Mouse (Mus musculus): ENCODE results near the gene Tyw3. TPM values are rescaled to one million over a fixed set of nuclear protein-coding genes. Genes with fewer than 3 reads are reported as not detected.

Tyw3 gene
- polyA plus RNA-seq, 1 experiment, result 11.6 TPM

DNA sequence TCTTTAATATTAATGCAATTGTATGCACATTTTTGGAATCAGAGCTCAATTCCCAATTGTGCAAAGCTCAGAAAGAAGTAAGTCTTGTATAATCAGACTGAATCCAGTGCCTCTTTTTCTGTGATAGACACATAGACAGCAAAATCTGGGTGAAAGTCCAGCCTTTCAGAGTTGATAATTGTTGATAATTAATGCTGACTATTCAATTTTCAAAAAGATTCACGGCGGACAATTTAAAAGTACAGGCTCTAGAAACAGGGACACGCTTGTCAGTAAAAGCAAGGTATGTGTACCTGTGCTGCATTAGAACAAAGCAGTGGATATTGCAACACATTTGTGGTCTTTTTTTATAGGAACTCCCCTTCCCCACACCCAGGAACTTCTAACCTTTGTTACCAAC, 34.7 kb downstream of the Tyw3 start:
- Histone ChIP-seq H3K9me3 (replicated peaks; ENCODE audit: control insufficient read depth, insufficient read depth, low read length, poor library complexity, severe bottlenecking) (no peaks in the 10 kb centered on the region), H3K27me3 (ENCODE audit: control insufficient read depth, insufficient read depth, low read length, poor library complexity, severe bottlenecking) (no peaks in the 10 kb centered on the region; the same call in 1 of the 2 replicates), H3K36me3 (ENCODE audit: control insufficient read depth, insufficient read depth, low read length, poor library complexity, severe bottlenecking) (no peaks in the 10 kb centered on the region), H3K27ac (ENCODE audit: insufficient read depth, low read length) (no peak overlapping the region), H3K4me1 (ENCODE audit: control insufficient read depth, insufficient read depth, low read length) (no peaks in the 10 kb centered on the region), H3K4me3 (ENCODE audit: low read depth, low read length) (no peak overlapping the region), H3K9ac (ENCODE audit: low read depth, poor library complexity, severe bottlenecking) (no peak overlapping the region)
- no peak for TF ChIP-seq EP300 (IDR thresholded peaks at IDR 0.05; ENCODE audit: insufficient read depth, low read depth, low read length)
- no peak for TF ChIP-seq POLR2A (IDR thresholded peaks at IDR 0.05; ENCODE audit: insufficient read depth, low read length)
- no peak for TF ChIP-seq CTCF (IDR thresholded peaks at IDR 0.05; ENCODE audit: low read depth, low read length)

DNA sequence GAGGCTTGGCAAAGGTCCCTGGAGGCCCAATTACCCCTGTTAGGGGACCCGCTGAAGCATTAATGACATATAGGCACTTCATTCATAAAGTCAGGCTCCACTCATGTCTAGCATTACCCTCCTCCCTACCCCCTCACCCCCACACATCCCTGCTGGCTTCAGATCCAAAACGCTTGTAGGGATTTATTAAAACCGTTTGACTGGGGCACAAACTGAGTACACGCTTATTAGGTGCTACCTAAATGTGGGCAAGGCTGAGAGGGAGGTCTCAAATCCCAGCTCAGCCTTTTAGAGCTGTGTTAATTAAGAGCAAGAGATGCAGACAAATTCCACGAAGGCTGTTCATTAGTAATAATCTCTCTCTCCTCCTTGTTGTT, 45.9 kb downstream of the Tyw3 start:
- peaks cover 4% of the 10 kb centered on the region for H3K4me1 ChIP-seq (ENCODE audit: control insufficient read depth, insufficient read depth, low read length)
- H3K27ac ChIP-seq (ENCODE audit: insufficient read depth, low read length), result no peak overlapping the region
- no peak overlapping the region for H3K9ac ChIP-seq (ENCODE audit: low read depth, poor library complexity, severe bottlenecking)
- no peaks in the 10 kb centered on the region for H3K9me3 ChIP-seq (replicated peaks; ENCODE audit: control insufficient read depth, insufficient read depth, low read length, poor library complexity, severe bottlenecking)
- no peaks in the 10 kb centered on the region for H3K36me3 ChIP-seq (ENCODE audit: control insufficient read depth, insufficient read depth, low read length, poor library complexity, severe bottlenecking)
- H3K4me3 ChIP-seq (ENCODE audit: low read depth, low read length), result no peak overlapping the region
- H3K27me3 ChIP-seq (ENCODE audit: control insufficient read depth, insufficient read depth, low read length, poor library complexity, severe bottlenecking), result no peaks in the 10 kb centered on the region
- no peak for TF ChIP-seq CTCF (IDR thresholded peaks at IDR 0.05; ENCODE audit: low read depth, low read length)
- no peak for TF ChIP-seq EP300 (IDR thresholded peaks at IDR 0.05; ENCODE audit: insufficient read depth, low read depth, low read length)
- no peak for TF ChIP-seq POLR2A (IDR thresholded peaks at IDR 0.05; ENCODE audit: insufficient read depth, low read length)

DNA sequence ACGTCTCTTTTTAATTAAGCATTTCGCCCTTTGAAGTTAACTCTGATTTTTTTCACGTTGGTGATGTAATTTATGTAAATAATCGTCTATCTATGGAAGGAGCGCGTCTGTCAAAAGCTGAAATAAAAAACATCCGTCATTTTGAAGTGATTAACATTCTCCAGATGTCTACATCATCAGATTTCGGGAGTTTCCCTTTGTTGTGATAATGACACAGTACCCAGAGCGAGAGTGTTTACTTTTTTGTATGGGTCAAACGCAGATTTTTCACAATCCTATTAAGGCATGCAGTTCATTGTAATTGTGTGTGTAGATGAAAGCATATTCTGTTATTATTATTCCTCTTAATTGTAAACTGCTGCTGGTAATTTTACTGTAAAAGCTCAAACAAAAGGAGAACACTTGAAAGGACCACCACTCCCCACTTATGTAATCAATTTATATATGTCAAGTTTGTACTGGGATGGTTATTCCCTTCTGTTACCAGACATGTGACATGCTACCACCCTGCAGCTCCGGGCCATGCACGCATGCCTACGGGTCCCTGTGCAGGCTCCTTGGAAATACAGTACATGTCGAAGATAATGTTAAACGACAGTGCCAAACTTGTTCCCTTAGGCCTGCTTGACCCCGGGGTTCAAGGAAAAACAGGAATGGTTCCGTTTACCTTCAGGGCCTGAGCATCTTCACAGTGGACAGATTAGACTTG, 46.4 kb downstream of the Tyw3 start:
- H3K36me3 ChIP-seq (ENCODE audit: control insufficient read depth, insufficient read depth, low read length, poor library complexity, severe bottlenecking), result no peaks in the 10 kb centered on the region
- TF ChIP-seq POLR2A (IDR thresholded peaks at IDR 0.05; ENCODE audit: insufficient read depth, low read length) (no peak), EP300 (IDR thresholded peaks at IDR 0.05; ENCODE audit: insufficient read depth, low read depth, low read length) (no peak), CTCF (IDR thresholded peaks at IDR 0.05; ENCODE audit: low read depth, low read length) (no peak)
- peaks cover 4% of the 10 kb centered on the region for H3K4me1 ChIP-seq (ENCODE audit: control insufficient read depth, insufficient read depth, low read length)
- no peak overlapping the region for H3K4me3 ChIP-seq (ENCODE audit: low read depth, low read length)
- no peak overlapping the region for H3K9ac ChIP-seq (ENCODE audit: low read depth, poor library complexity, severe bottlenecking)
- H3K27me3 ChIP-seq (ENCODE audit: control insufficient read depth, insufficient read depth, low read length, poor library complexity, severe bottlenecking), result no peaks in the 10 kb centered on the region
- no peak overlapping the region for H3K27ac ChIP-seq (ENCODE audit: insufficient read depth, low read length)
- no peaks in the 10 kb centered on the region for H3K9me3 ChIP-seq (replicated peaks; ENCODE audit: control insufficient read depth, insufficient read depth, low read length, poor library complexity, severe bottlenecking)

DNA sequence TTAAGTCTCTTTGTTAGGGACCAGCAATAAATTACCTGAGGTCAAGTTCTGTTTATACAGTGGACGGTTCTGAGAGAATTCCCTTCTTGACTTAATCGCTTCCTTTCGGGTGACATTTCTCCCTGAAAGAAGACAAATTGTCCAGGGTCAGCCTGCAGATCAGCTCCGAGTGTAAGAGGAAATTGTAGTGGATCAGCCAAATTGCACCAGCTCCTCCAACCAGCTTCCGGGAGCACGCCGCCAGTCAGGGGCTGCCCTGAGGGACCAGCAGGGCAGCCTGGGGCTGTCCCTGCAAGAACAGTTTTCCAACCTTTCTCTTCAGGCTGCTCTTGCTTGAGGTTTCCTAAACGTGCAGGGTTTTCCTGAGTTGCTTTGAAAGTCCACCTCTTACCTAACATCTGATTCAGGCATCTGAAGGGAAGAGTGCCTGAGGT, 48.0 kb downstream of the Tyw3 start:
- Histone ChIP-seq H3K9me3 (replicated peaks; ENCODE audit: control insufficient read depth, insufficient read depth, low read length, poor library complexity, severe bottlenecking) (no peaks in the 10 kb centered on the region), H3K9ac (ENCODE audit: low read depth, poor library complexity, severe bottlenecking) (no peak overlapping the region), H3K27me3 (ENCODE audit: control insufficient read depth, insufficient read depth, low read length, poor library complexity, severe bottlenecking) (no peaks in the 10 kb centered on the region), H3K36me3 (ENCODE audit: control insufficient read depth, insufficient read depth, low read length, poor library complexity, severe bottlenecking) (no peaks in the 10 kb centered on the region), H3K4me3 (ENCODE audit: low read depth, low read length) (no peak overlapping the region), H3K27ac (ENCODE audit: insufficient read depth, low read length) (no peak overlapping the region), H3K4me1 (ENCODE audit: control insufficient read depth, insufficient read depth, low read length) (peaks cover 4% of the 10 kb centered on the region)
- TF ChIP-seq EP300 (IDR thresholded peaks at IDR 0.05; ENCODE audit: insufficient read depth, low read depth, low read length) (no peak), POLR2A (IDR thresholded peaks at IDR 0.05; ENCODE audit: insufficient read depth, low read length) (no peak), CTCF (IDR thresholded peaks at IDR 0.05; ENCODE audit: low read depth, low read length) (no peak)

DNA sequence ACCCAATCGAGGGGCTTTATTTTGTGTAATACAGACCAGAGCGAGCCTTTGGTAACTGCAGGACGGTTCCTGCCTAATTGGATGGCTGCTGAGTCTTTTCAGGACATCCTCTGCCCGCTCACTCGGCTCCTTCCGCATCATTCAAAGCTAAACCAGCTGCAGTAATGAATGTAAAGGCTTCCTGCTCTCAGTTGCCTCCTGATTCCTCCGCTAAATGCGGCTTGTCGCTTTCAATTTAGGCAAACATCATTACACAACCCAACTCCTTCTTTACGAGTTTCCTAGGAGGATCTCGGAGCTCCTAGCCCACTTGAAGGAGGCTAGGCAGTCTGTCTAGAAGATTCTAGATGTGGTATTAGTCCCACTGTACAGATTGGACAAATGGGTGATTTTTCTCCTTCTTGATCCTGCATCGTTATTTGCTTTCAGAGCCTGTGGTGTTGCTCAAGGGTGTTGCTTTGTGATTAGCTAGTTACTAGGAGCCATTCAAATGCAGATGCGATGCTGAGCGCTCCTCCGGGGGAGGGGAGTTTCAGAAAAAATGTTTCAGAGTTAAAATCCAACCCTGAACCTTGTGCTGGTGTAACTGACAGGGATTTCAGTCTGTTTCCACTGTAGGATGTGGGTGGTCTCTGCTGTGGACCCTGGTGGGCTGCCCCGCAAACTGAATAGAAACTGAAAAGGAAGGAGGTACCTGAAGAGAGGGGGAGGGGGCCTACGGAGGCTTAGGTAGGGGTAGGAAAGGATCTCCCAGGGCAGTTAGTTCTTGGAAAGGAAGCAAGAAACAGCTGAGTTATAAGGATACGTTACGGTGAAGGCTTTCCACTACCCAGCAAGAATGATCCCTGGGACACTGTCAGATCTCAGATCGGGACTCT, 49.1 kb downstream of the Tyw3 start:
- 0 out of 2 replicates have a peak overlapping the region, but pooled peaks have one; percentile 33 for H3K9ac ChIP-seq (ENCODE audit: low read depth, poor library complexity, severe bottlenecking)
- H3K27ac ChIP-seq (ENCODE audit: insufficient read depth, low read length), result peak overlapping the region; percentile 75
- H3K9me3 ChIP-seq (replicated peaks; ENCODE audit: control insufficient read depth, insufficient read depth, low read length, poor library complexity, severe bottlenecking), result no peaks in the 10 kb centered on the region
- H3K4me3 ChIP-seq (ENCODE audit: low read depth, low read length), result peak overlapping the region; percentile 41
- H3K36me3 ChIP-seq (ENCODE audit: control insufficient read depth, insufficient read depth, low read length, poor library complexity, severe bottlenecking), result no peaks in the 10 kb centered on the region
- TF ChIP-seq CTCF (IDR thresholded peaks at IDR 0.05; ENCODE audit: low read depth, low read length), result no peak
- no peak for TF ChIP-seq POLR2A (IDR thresholded peaks at IDR 0.05; ENCODE audit: insufficient read depth, low read length)
- TF ChIP-seq EP300 (IDR thresholded peaks at IDR 0.05; ENCODE audit: insufficient read depth, low read depth, low read length), result no peak
- no peaks in the 10 kb centered on the region for H3K27me3 ChIP-seq (ENCODE audit: control insufficient read depth, insufficient read depth, low read length, poor library complexity, severe bottlenecking)
- H3K4me1 ChIP-seq (ENCODE audit: control insufficient read depth, insufficient read depth, low read length), result peaks cover 4% of the 10 kb centered on the region

DNA sequence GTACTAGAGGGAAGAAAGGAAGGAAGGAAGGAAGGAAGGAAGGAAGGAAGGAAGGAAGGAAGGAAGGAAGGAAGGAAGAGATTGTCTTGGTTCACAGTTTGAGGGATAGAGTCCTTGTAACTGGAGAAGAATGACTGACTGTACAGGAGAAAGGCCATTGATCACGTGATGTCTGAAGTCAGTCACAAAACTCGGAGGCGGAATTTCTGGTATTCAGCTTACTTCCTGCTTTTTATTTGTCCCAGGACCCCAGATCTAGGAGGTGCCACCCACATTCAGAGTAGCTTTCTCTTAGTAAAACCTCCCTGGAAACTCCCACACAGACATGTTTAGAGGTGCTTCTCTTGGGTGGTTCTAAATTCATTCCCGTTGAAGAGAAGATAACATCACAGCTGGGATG, 50.7 kb downstream of the Tyw3 start:
- Histone ChIP-seq H3K9me3 (replicated peaks; ENCODE audit: control insufficient read depth, insufficient read depth, low read length, poor library complexity, severe bottlenecking) (no peaks in the 10 kb centered on the region), H3K9ac (ENCODE audit: low read depth, poor library complexity, severe bottlenecking) (no peak overlapping the region), H3K27me3 (ENCODE audit: control insufficient read depth, insufficient read depth, low read length, poor library complexity, severe bottlenecking) (no peaks in the 10 kb centered on the region), H3K4me1 (ENCODE audit: control insufficient read depth, insufficient read depth, low read length) (peaks cover 4% of the 10 kb centered on the region), H3K36me3 (ENCODE audit: control insufficient read depth, insufficient read depth, low read length, poor library complexity, severe bottlenecking) (no peaks in the 10 kb centered on the region), H3K27ac (ENCODE audit: insufficient read depth, low read length) (no peak overlapping the region), H3K4me3 (ENCODE audit: low read depth, low read length) (no peak overlapping the region)
- TF ChIP-seq CTCF (IDR thresholded peaks at IDR 0.05; ENCODE audit: low read depth, low read length) (no peak), EP300 (IDR thresholded peaks at IDR 0.05; ENCODE audit: insufficient read depth, low read depth, low read length) (no peak), POLR2A (IDR thresholded peaks at IDR 0.05; ENCODE audit: insufficient read depth, low read length) (no peak)
